Mouse (Mus musculus) heart, postnatal 4 days (tissue): ENCODE data around the gene Cdx2. TPM values are rescaled to one million over a fixed set of nuclear protein-coding genes. Genes with fewer than 3 reads are reported as not detected.

ENCODE experiments used
- DNase-seq: peaks from one replicate; pipeline ENCODE4 v3.0.0; 2021
- total RNA-seq, 2 experiments: library from RNA; stranded (reverse); gene quantifications; 2 replicates each; pipeline ENCODE4 v1.2.3; 2021

Cdx2 gene
- total RNA-seq, result not detected

GRCm38 (mm10) chr5:147306638-147307397, at the start of gene Cdx2:
Gene Cdx2 (minus strand): TSS chr5:147307270.
- DNase-seq, result no peak

GRCm38 (mm10) chr5:147356260-147357055, 49.4 kb upstream of the Cdx2 start:
- DNase-seq, result no peak

DNA sequence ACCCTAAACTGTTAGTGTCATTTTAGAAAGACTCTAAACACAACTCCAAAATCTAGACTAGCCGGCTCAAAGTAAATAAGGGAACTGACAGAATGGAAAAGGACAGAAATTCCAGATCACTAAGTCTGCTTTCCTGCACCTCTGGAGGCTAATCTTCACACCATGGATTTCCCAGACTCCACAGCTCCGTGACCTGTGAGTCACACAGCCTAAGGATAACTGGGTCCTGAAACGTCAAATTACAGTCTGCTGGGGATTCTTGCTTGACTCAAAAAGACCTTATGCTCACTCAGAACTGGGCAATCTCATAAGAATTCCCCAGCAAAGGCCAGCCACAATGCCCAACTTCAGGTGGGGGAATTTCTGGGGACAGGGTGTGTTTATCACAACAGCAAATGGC, 48.7 kb upstream of the Cdx2 start:
- no peak for DNase-seq

DNA sequence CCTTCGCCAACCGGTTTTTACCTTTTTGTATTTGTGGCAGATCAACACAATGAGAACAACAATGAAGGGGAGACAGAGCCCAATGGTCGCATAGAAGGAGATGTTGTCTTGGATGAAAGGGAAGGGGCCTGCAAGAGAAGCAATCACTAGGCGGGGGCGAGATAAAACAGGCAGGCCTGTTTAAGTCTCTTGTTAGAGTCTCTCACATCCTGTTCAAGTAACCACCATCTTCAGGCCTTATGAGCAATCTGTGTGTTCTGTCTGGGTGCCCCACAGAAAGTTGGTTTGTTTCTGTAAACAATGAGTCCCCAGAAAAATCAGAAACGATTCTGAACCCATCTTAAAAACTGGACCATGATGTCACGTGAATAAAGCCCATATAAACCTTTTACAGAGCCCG, 47.9 kb upstream of the Cdx2 start:
- DNase-seq, result no peak

DNA sequence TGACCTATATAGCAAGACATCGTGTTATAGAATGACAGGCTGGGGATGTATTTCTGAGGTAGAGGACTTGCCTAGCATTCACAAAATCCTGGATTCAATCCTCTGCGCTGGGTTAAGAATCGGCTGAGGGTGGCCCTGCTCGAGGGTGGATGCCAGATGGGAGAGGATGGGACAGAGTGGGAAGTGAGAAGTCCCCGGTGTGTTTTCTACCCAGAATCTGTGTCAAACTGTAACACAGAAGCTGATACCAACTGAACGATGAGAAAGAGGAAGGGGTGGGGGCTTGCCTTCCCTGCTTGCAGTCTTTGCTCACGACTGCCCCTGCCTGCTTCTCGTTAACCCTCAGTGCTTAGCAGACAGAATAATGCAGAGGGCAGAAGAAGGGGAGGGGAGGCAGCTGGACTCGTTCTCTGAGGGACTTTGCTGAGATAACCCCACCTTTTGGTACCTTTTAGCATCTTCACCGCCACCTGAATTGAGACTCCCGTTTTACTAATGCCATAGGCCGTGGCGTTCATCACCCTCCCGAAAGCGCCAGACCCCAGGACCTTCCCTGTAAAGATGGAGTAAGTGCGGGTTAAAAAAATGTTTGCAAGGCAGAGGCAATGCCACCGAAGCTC, 47.2 kb upstream of the Cdx2 start:
- no peak for DNase-seq

DNA sequence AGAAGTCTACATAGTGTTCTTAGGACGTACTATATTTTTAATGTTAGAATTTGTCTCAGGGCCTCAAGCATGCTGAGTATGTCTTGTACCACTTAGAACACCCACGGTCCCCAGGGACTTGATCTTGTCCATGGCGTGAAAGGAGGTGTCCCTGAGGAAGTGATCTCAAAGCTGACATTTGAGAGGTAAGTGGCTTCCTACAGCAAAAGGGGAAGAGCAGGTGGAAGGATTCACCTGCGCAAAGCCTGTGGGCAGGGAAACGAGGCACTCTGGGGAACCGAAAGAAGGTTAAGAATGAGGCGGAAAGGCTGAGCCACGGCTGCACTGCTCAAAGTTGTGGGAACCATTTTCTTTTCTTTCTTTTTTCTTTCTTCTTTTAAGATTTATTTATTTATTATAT, 44.9 kb upstream of the Cdx2 start:
- DNase-seq, result no peak

- no peak for DNase-seq
Observed at GRCm38 (mm10) chr5:147345981-147346380, 38.9 kb upstream of the Cdx2 start.

DNA sequence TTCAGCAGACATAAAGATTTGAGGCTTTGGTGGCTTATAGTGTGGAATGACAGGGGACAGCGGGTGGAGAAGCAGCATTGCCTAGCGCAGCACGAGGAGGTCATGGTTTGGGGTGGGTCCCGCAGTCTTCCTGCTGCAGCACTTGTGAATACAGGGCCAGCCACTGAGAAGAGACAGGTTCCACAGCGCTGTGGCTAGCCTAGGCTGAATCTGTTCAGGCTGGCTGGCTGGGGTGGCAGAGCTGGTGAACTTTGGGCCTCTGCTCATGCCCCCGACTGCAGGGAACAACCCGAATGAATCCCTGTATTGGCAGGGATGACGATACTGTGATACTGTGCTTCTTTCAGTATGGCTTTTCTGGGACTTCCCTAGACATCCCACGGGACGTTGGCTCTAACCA, 36.8 kb upstream of the Cdx2 start:
- no peak for DNase-seq

- no peak for DNase-seq
Observed at GRCm38 (mm10) chr5:147342901-147343300, 35.8 kb upstream of the Cdx2 start.

DNA sequence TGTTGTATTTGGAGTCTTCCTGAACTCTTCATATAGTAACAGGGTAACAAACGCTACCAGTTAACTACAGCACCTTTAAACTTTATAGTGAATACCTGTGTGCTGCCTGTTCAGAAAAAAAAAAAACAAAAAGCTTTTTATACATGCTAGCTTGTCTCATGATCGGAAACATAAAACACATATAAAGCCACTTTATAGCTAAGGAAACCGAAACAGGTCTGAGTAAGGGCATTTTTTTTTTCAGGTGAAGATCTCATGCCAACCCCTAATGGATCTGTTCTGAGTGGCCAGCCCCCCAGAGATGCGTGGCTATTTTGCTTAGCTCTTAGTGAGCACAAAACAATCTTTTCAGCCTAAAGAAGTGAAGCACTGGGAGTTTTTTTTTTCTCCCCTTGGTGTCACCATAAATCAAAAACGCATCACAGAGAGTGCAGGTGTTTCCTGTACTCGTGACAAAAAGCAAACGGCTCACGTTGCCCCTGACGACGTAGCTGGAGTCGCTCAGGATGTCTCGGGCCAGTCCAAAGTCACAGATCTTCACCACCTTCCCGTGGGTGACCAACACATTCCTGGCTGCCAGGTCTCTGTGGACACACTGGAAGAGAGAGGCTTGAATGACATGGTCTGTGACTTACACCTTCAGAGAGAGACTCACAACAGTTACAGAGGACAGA, 33.8 kb upstream of the Cdx2 start:
- DNase-seq, result no peak

- DNase-seq, result no peak
Observed at GRCm38 (mm10) chr5:147339560-147339959, 32.5 kb upstream of the Cdx2 start.

GRCm38 (mm10) chr5:147338967-147339366, 31.9 kb upstream of the Cdx2 start:
- no peak for DNase-seq

- DNase-seq, result no peak
Observed at GRCm38 (mm10) chr5:147332711-147333110, 25.6 kb upstream of the Cdx2 start.

DNA sequence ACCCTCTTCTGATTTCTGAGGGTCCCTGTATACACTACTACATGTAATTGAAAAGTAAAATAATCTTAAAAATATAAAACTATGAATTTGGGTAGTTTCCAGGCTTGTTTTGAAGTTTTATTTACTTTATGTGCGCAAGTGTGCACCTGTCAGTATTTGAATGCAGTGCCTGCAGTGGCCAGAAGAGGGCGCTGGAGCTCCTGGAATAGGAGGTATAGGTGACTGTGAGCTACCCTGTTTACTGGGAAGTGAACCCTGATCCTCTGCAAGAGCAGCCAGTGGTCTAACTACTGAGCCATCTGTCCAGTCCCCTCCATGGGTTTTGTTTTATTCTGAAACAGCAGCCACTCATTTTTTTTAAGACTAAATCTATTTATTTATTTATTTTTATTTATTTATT, 24.5 kb upstream of the Cdx2 start:
- peak; percentile 60 for DNase-seq

GRCm38 (mm10) chr5:147329946-147330345, 22.9 kb upstream of the Cdx2 start:
- no peak for DNase-seq

DNA sequence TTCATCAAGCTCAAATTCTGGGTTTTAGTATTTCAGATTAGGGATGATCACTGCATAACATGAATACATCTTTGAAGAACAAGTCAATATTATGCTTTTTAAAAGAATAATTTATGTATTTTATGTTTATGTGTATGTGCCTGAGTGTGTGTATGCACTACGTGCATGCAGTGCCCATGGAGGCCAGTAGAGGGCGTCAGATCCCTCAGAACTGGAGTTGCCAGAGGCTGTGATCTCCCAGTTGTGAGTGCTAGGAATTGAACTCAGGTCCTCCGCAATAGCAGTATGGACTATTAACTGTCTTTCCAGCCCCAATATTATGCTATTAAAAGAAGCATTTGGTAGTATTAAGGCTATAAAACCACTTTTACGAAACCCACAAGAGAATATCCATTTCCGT, 20.6 kb upstream of the Cdx2 start:
- DNase-seq, result no peak

DNA sequence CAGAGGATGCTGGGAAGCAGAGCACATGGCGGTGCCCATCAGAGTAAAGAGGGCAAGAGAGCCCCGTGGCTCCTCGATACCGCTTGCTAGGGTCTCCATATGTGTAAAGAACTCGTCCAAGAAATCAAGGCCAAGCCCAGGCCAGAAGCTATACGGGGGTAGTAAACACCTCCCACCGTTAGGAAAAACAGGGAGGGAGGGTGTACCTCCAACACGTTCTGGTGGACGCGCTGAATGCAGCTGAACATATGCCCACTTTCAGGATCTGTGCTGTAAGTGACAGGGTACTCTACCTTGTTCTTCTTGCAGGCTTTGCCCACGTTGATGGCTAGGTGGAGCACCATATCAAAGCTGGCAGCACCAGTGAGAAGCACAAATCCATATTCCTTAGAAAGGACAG, 18.9 kb upstream of the Cdx2 start:
- no peak for DNase-seq

- peak; percentile 82 for DNase-seq
Observed at GRCm38 (mm10) chr5:147323237-147323917, 16.3 kb upstream of the Cdx2 start.

DNA sequence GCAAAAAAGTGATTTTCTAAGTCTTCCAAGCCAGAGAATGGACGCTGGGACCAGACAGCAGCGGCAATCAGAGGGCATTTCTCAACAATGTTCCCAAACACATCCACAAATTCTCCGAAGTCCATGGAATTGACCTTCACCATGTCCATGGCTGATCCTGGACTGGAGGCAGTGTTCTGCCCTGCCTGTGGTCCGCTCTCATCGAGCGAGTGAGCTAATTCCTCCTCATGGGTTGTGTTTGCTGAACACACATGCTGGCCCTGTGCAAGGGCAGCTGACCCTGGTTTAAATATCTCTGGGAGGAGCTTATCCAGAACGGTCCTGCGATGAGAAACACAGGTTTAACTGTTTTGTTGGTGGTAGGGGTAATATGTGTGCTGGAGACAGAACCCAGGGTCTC, 15.1 kb upstream of the Cdx2 start, which contains the start of gene Urad:
Urad (minus strand) TSS at position 258 of the 400 bp plus-strand sequence.
- no peak for DNase-seq

- DNase-seq, result no peak
Observed at GRCm38 (mm10) chr5:147319653-147320052, 12.6 kb upstream of the Cdx2 start.

DNA sequence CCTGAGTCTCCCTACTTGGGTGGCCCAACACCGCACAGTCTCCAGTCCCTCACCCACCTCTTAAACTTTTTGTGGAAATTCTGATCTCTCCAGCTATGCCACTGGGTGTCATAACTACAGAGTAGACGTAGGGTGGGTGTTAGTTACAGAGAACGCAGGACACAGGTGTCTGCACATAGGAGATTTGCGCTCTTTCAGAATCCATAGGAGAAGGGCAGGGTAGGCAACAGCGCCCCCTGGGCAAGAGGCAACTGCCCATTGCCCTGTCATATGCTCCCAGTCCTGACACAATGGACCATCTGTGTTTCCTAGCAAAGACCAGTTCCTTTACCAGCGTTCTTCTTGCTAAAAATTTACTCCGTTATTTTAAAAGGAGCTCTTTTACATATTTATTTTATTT, 10.9 kb upstream of the Cdx2 start:
- DNase-seq, result no peak

DNA sequence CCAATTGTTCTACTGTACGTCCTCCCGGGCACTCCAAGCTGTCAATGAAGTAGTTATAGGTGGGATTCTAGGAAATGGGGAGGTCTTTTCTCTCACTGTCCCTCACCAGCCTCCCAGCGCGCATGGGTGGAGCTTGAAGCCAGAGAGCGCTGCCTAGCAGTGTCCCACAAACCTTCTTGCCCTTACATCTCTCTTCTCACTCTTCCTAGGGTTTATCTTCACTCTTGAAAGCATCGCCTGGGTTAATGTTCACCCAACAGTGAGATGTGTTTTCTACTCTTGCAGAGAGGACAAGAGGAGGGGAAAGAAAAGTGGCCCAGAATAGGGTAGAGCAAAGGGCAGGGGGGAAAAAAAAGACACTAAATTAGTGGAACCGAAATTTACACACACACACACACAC, 10.3 kb upstream of the Cdx2 start:
- no peak for DNase-seq
